Mouse (Mus musculus) myocyte (in vitro differentiated cells): ENCODE data around the gene Nos1ap.

ENCODE experiments used
- CEBPB ChIP-seq: IDR thresholded peaks from 2 replicates; pipeline ENCODE4 v1.6.1; 2011; ENCODE audit warnings: mild to moderate bottlenecking, moderate library complexity; ENCODE audit not compliant: poor library complexity, insufficient read depth, severe bottlenecking
- E2F4 ChIP-seq: IDR thresholded peaks from one replicate; pipeline ENCODE4 v1.6.1; 2011; ENCODE audit warnings: mild to moderate bottlenecking, control low read depth, moderate library complexity; ENCODE audit not compliant: insufficient read depth
- REST ChIP-seq: IDR thresholded peaks from one replicate; pipeline ENCODE4 v1.6.1; 2011; ENCODE audit warnings: mild to moderate bottlenecking, control low read depth, moderate library complexity; ENCODE audit not compliant: insufficient read depth, insufficient read length
- TCF12 ChIP-seq: IDR thresholded peaks from one replicate; pipeline ENCODE4 v1.6.1; 2011; ENCODE audit warnings: mild to moderate bottlenecking, control low read depth; ENCODE audit not compliant: poor library complexity, insufficient read depth, severe bottlenecking

- TF ChIP-seq REST (no peak), CEBPB (no peak), E2F4 (no peak), TCF12 (no peak)
Measured at GRCm38 (mm10) chr1:170503277-170503739, 86.4 kb downstream of the Nos1ap start.
